Mouse (Mus musculus): ENCODE measurements at regions not wholly inside any gene's neighbourhood (a gene's known extent, or its start where the extent isn't known, plus 50 kb on each side); places are given as distances from the start of the nearest gene placed in this dataset.

DNA sequence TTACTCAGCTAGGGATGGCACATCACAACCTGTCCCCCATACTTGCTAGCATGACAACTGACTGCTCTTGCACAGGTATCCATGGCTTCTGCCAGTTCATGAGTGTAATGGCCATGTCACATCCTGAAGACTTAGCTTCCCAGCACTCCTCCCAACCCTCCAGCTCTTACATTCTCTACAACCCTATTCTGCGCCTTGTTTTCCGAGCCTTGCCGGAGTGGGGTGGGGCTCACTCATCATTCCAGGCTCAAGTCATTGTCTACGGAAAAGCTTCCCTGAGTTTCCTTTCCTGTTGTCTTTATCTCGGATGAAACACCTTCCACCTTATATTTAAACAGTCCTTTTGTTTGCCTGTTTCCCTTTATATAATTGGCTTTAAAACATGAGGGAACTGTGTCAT lies 69.6 kb downstream of the Prdm13 start:
- in situ Hi-C loops (cut with MboI; ENCODE audit: low pct_unique_long_range_greater_than_20kb in 1 of 2, low sequenced_read_pairs in 2 of 2, unreplicated experiment in 1 of 2), result no loop called here

DNA sequence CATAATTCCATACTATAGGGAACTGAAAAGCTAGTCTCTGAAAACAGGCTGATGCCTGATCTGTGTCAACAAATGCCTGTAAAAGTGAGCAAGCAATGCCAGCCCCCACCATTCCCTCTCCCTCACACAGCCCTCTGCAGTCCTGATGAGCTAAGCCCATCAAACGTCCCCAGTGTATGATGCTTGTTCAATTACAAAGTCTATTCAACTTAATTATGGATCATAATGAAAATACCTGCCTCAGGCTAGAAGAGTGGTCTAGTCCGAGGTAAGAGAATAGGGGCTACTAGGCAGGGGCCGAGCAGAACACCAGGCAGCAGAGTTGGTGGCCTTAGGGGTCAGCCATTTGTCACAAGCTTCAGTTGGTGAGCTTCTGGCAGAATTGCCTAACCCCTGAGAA lies 71.3 kb downstream of the Prdm13 start:
- in situ Hi-C loops (cut with MboI; ENCODE audit: low pct_unique_long_range_greater_than_20kb in 1 of 2, low sequenced_read_pairs in 2 of 2, unreplicated experiment in 1 of 2), result no loop called here

DNA sequence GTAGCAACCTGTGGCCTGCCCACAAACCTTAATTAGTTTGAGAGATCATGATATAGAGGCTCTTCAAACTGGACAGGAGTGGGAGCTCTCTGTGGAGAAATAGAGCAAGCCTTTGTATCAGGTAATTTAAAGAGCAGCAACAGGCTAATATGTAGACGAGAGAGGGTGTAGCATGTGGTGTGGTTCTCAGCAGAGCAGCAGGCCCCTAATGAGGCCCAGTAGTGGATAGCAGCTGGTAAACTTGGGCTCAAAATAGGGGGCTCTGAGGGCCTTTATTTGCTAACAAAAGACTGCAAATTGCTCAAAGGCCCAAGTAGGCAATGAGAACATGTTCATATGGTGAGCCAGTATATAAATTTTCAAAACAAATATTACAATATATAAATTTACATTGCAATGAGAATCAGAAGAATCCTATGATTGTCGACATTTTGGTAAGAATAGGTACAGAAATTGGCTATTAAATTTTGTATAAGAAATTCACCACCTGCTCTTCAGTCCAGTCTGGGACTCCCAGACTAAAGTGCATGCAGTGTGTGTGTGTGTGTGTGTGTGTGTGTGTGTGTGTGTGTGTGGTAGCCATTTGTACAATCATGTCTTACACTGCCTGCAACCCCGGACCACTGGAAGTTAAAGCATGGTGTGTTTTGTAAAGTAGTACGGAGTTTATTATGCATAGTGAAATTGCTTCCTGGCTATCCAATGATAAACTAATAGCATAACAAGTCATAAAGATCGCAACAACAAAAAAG lies 74.1 kb downstream of the Prdm13 start:
- in situ Hi-C loops (cut with MboI; ENCODE audit: low pct_unique_long_range_greater_than_20kb in 1 of 2, low sequenced_read_pairs in 2 of 2, unreplicated experiment in 1 of 2), result no loop called here

DNA sequence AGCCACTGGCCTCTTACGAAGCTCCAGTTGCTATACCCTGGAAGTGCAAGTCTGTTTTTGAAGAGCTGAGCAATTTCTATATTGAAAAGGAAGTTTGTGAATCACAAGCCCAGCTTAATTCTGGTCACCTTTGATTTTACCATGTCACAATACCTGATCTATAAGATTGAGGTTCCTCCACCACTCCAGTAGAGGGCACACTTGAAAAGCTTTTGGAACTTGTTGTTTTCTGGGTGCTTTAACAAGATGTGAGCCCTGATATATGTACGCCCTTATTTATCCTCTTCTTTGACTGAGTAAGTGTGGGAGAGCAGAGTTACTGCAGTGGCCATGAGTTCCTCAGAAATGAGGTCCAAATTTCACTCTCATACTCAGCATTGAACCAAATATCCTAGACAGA lies 87.7 kb downstream of the Prdm13 start:
- in situ Hi-C loops (cut with MboI; ENCODE audit: low pct_unique_long_range_greater_than_20kb in 1 of 2, low sequenced_read_pairs in 2 of 2, unreplicated experiment in 1 of 2), result loop anchor here in 1 of 2 experiments (10.0 kb wide), 1 partner anchor 97 kb away; no protein-coding TSS in a partner anchor

DNA sequence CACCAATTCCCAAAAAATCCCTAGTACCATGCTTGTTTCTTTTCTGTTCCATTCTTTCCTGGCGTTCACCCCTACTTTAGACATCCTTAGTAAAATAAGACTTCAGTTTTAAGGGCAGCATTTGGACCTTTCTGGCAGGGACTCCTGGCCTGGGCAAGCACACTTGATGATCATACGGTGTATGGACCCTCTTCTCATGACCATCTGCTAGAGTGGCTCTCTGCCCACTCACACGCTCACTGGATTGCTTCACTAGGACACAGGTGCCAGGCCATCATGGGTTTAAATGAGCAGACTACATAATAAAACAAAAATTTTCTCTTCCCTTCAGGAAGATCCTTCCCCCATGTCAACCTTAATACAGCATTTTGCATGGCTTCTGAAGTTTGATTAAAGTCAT lies 138.0 kb downstream of the Prdm13 start:
- in situ Hi-C loops (cut with MboI; ENCODE audit: low pct_unique_long_range_greater_than_20kb in 1 of 2, low sequenced_read_pairs in 2 of 2, unreplicated experiment in 1 of 2), result loop anchor here (10.0 to 25.0 kb wide), 2 partner anchors 140 to 147 kb away; partner anchors contain the start of gene Prdm13 (in 1 of the 2)

DNA sequence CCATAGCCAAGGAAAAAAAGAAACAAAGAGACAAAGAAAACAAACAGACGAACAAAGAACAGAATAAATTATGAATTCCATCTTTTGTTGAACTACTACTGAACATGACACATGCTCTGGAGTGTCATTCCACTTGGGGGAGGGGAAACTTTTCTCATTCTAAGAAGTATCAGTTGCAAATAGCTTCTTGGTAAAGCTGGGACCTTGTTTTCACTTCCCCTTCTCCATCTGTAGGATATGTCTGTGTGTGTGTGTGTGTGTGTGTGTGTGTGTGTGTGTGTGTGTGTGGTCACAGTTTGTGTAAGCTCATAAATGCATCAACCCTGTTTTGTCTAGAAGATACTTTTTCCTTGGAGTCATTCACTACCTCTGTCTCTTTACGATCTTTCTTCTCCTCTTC lies 146.2 kb downstream of the Prdm13 start:
- in situ Hi-C loops (cut with MboI; ENCODE audit: low pct_unique_long_range_greater_than_20kb in 1 of 2, low sequenced_read_pairs in 2 of 2, unreplicated experiment in 1 of 2), result loop anchor here in 1 of 2 experiments (25.0 kb wide), 1 partner anchor 148 kb away; the partner anchor contains the start of gene Prdm13

DNA sequence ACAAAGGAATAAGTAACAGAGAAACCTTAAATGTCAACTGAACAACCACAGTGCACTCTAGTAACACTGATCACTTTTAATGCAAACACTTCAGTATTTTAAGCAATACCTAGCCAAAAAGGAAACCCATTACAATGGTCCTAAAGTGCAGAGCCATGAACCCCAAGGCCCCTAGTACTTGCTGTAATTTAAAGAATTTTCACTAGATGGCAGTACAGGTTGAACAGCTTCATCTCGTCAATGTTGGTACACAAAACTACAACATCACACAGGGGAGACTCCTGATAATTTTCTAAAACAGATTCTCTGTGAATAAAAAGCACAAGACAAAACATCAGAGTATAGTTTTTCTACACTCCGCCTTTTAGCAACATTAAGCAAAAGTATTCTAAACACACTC lies 149.8 kb downstream of the Prdm13 start:
- in situ Hi-C loops (cut with MboI; ENCODE audit: low pct_unique_long_range_greater_than_20kb in 1 of 2, low sequenced_read_pairs in 2 of 2, unreplicated experiment in 1 of 2), result loop anchor here in 1 of 2 experiments (25.0 kb wide), 1 partner anchor 151 kb away; the partner anchor contains the start of gene Prdm13

DNA sequence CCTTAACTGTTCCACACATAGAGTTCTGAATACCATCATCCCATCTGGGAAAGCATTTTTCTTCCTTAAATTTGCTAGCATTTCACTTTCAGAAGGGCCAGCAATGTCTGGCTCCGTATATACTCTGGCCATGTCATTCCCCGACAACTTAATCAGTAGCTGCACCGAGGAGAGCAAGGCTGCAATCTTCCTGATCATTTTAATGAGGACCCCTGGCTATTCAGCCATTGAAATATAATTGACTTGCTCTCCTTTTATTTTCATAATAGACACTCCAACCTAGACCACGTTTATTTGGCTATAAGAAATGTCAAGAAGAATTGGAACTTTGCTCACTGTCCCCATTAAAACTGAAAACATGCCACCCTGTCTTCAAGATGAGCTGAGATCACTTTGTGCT lies 153.6 kb downstream of the Prdm13 start:
- in situ Hi-C loops (cut with MboI; ENCODE audit: low pct_unique_long_range_greater_than_20kb in 1 of 2, low sequenced_read_pairs in 2 of 2, unreplicated experiment in 1 of 2), result loop anchor here in 1 of 2 experiments (25.0 kb wide), 1 partner anchor 155 kb away; the partner anchor contains the start of gene Prdm13

Data from mouse embryonic stem cell (cell line).